Mouse (Mus musculus) kidney, embryonic 14.5 days (tissue): ENCODE data around the gene Enoph1. TPM values are rescaled to one million over a fixed set of nuclear protein-coding genes. Genes with fewer than 3 reads are reported as not detected.
A peak's percentile ranks its signal among the peaks of the same experiment; 100 is the strongest.

ENCODE experiments used
- ATAC-seq: fragments of 200-750 bp; cut with Nextera tagmentation; 2 replicates; pipeline ENCODE4 v1.8.0; 2017; ENCODE audit warnings: moderate number of reproducible peaks, mild to moderate bottlenecking, moderate TSS enrichment, moderate library complexity; ENCODE audit not compliant: low FRiP score, low TSS enrichment
- H3K27ac ChIP-seq: fragments of 300-500 bp; sonication (generic); 2 replicates; pipeline ENCODE4 v1.5.1; 2014; ENCODE audit warnings: low read depth, mild to moderate bottlenecking, low read length, moderate library complexity, mixed read lengths
- H3K27me3 ChIP-seq: fragments of 300-500 bp; sonication (generic); 2 replicates; pipeline ENCODE4 v1.6.1; 2014; ENCODE audit warnings: mild to moderate bottlenecking, low read length; ENCODE audit not compliant: control insufficient read depth, insufficient read depth
- H3K36me3 ChIP-seq: fragments of 300-500 bp; sonication (generic); 2 replicates; pipeline ENCODE4 v1.6.1; 2014; ENCODE audit warnings: low read length, mixed read lengths; ENCODE audit not compliant: control insufficient read depth, insufficient read depth
- H3K4me1 ChIP-seq: fragments of 300-500 bp; sonication (generic); 2 replicates; pipeline ENCODE4 v1.6.1; 2014; ENCODE audit warnings: low read length, mixed read lengths; ENCODE audit not compliant: control insufficient read depth, insufficient read depth
- H3K4me2 ChIP-seq: fragments of 300-500 bp; sonication (generic); replicated peaks from 2 replicates; pipeline ENCODE4 v1.6.1; 2014; ENCODE audit warnings: low read depth, mild to moderate bottlenecking, low read length
- H3K4me3 ChIP-seq: fragments of 300-500 bp; sonication (generic); 2 replicates; pipeline ENCODE4 v1.5.1; 2014; ENCODE audit warnings: mild to moderate bottlenecking, low read length
- H3K9ac ChIP-seq: fragments of 300-500 bp; sonication (generic); 2 replicates; pipeline ENCODE4 v1.6.1; 2014; ENCODE audit warnings: low read depth, mild to moderate bottlenecking, low read length, moderate library complexity
- H3K9me3 ChIP-seq: fragments of 300-500 bp; sonication (generic); 2 replicates; pipeline ENCODE4 v1.6.1; 2016; ENCODE audit warnings: low read length; ENCODE audit not compliant: control insufficient read depth
- WGBS: fragments of 180-500 bp; shearing (Covaris S2); extraction: QIAGEN DNeasy Blood & Tissue Kit; methylation state at CpG from one replicate; pipeline ENCODE4 v1.1.7; 2014; 5-methylcytosine and 5-hydroxymethylcytosine counted together
- polyA plus RNA-seq: library from polyadenylated mRNA; unstranded; fragments of >200 nt; fragmentation: Nextera tagmentation; extraction: Ambion mirVana; gene quantifications from 2 replicates; pipeline ENCODE4 v1.2.1, GENCODE M21; 2014

Enoph1 gene
- polyA plus RNA-seq, 1 experiment from 2014 or later: 51.8 TPM

- Histone ChIP-seq H3K4me2 (peak overlapping the region; percentile 86), H3K4me3 (peak overlapping the region; percentile 96)
Observed at GRCm38 (mm10) chr5:100036681-100037080, 3.1 kb upstream of the Enoph1 start.

GRCm38 (mm10) chr5:100037965-100038713, 1.6 kb upstream of the Enoph1 start:
- no peaks in the 10 kb centered on the region for H3K27me3 ChIP-seq
- peaks cover 5% of the 10 kb centered on the region; the same call in 1 of the 2 replicates for H3K4me1 ChIP-seq
- under 1% methylated on average over 45 of the region's 45 CpGs for WGBS
- peak overlapping the region; percentile 99 for H3K27ac ChIP-seq
- peak; percentile 24 for ATAC-seq
- no peaks in the 10 kb centered on the region for H3K9me3 ChIP-seq
- H3K4me3 ChIP-seq: peak overlapping the region; percentile 96
- H3K4me2 ChIP-seq: peak overlapping the region; percentile 86
- peak overlapping the region; percentile 98 for H3K9ac ChIP-seq
- H3K36me3 ChIP-seq: peaks cover 43% of the 10 kb centered on the region

More at GRCm38 (mm10) chr5:100036681-100037080, 3.1 kb upstream of the Enoph1 start:
- Histone ChIP-seq H3K27me3 (no peaks in the 10 kb centered on the region), H3K36me3 (peaks cover 57% of the 10 kb centered on the region), H3K4me1 (peaks cover 2% of the 10 kb centered on the region; the same call in 1 of the 2 replicates), H3K9me3 (no peaks in the 10 kb centered on the region), H3K27ac (no peak overlapping the region), H3K9ac (peak overlapping the region; percentile 98; the same call in 1 of the 2 replicates)
- no peak for ATAC-seq
- 12% methylated on average over 7 of the region's 7 CpGs for WGBS

GRCm38 (mm10) chr5:100038714-100039601, 827 bp upstream of the Enoph1 start:
- Histone ChIP-seq H3K4me3 (peak overlapping the region; percentile 96), H3K27me3 (no peaks in the 10 kb centered on the region), H3K4me2 (peak overlapping the region; percentile 87), H3K36me3 (peaks cover 35% of the 10 kb centered on the region), H3K4me1 (peaks cover 5% of the 10 kb centered on the region; the same call in 1 of the 2 replicates), H3K9me3 (no peaks in the 10 kb centered on the region), H3K27ac (peak overlapping the region; percentile 99), H3K9ac (peak overlapping the region; percentile 98)
- under 1% methylated on average over 99 of the region's 113 CpGs for WGBS
- ATAC-seq: peak; percentile 81

- peak overlapping the region; percentile 98 for H3K9ac ChIP-seq
- ATAC-seq: no peak
- H3K4me3 ChIP-seq: peak overlapping the region; percentile 96
- peak overlapping the region; percentile 87 for H3K4me2 ChIP-seq
- WGBS: under 1% methylated on average over 19 of the region's 19 CpGs
- H3K27me3 ChIP-seq: no peaks in the 10 kb centered on the region
- H3K36me3 ChIP-seq: peaks cover 21% of the 10 kb centered on the region
- peaks cover 5% of the 10 kb centered on the region; the same call in 1 of the 2 replicates for H3K4me1 ChIP-seq
- H3K9me3 ChIP-seq: no peaks in the 10 kb centered on the region
- H3K27ac ChIP-seq: peak overlapping the region; percentile 99; the same call in 1 of the 2 replicates
Observed at GRCm38 (mm10) chr5:100040281-100040784, 548 bp downstream of the Enoph1 start.

GRCm38 (mm10) chr5:100041272-100041671, 1.5 kb downstream of the Enoph1 start:
- H3K9ac ChIP-seq: no peak overlapping the region
- no peaks in the 10 kb centered on the region for H3K9me3 ChIP-seq
- peak overlapping the region; percentile 96; the same call in 1 of the 2 replicates for H3K4me3 ChIP-seq
- WGBS: 72% methylated on average over 4 of the region's 4 CpGs
- peaks cover 5% of the 10 kb centered on the region; the same call in 1 of the 2 replicates for H3K4me1 ChIP-seq
- H3K27ac ChIP-seq: no peak overlapping the region
- no peak for ATAC-seq
- no peaks in the 10 kb centered on the region for H3K27me3 ChIP-seq
- peaks cover 12% of the 10 kb centered on the region for H3K36me3 ChIP-seq
- no peak overlapping the region; the same call in 1 of the 2 replicates for H3K4me2 ChIP-seq

GRCm38 (mm10) chr5:100042467-100042866, 2.7 kb downstream of the Enoph1 start:
- no peak for ATAC-seq
- H3K27ac ChIP-seq: no peak overlapping the region
- no peak overlapping the region for H3K9ac ChIP-seq
- no peaks in the 10 kb centered on the region; the same call in 1 of the 2 replicates for H3K36me3 ChIP-seq
- no peak overlapping the region for H3K4me3 ChIP-seq
- H3K9me3 ChIP-seq: no peaks in the 10 kb centered on the region
- WGBS: 96% methylated on average over 8 of the region's 8 CpGs
- peaks cover 11% of the 10 kb centered on the region; the same call in 1 of the 2 replicates for H3K4me1 ChIP-seq
- H3K27me3 ChIP-seq: no peaks in the 10 kb centered on the region
- no peak overlapping the region for H3K4me2 ChIP-seq

- H3K4me2 ChIP-seq: no peak overlapping the region
- WGBS: 91% methylated on average over 5 of the region's 5 CpGs
Observed at GRCm38 (mm10) chr5:100043361-100043760, 3.6 kb downstream of the Enoph1 start.

DNA sequence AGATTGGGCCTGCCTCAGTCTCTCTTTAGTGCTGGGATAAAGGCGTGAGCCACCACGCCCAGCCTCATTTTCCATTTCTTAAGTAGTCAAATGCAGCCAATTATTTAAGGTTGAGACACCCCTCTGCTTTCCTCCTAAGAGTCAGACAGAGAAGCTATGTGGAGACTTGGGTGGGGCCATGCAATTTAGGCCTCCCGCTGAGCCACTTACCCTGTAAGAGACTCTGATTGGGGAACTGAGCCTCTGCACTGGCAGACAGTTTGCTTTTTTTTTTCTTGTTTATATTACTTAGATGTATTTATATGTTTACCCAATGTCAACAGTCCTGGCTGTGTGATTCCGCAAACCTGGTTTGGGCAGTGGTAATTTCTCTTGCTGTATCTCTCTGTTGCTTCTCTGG, 4.2 kb downstream of the Enoph1 start:
- peaks cover 15% of the 10 kb centered on the region; the same call in 1 of the 2 replicates for H3K4me1 ChIP-seq
- 82% methylated on average over 4 of the region's 4 CpGs for WGBS
- no peak overlapping the region for H3K9ac ChIP-seq
- no peak for ATAC-seq
- no peaks in the 10 kb centered on the region for H3K9me3 ChIP-seq
- no peaks in the 10 kb centered on the region for H3K27me3 ChIP-seq
- no peaks in the 10 kb centered on the region for H3K36me3 ChIP-seq
- no peak overlapping the region for H3K4me3 ChIP-seq
- no peak overlapping the region for H3K27ac ChIP-seq
- no peak overlapping the region for H3K4me2 ChIP-seq

More at GRCm38 (mm10) chr5:100043361-100043760, 3.6 kb downstream of the Enoph1 start:
- Histone ChIP-seq H3K4me1 (peaks cover 15% of the 10 kb centered on the region; the same call in 1 of the 2 replicates), H3K27me3 (no peaks in the 10 kb centered on the region), H3K9me3 (no peaks in the 10 kb centered on the region), H3K9ac (no peak overlapping the region), H3K27ac (no peak overlapping the region), H3K36me3 (no peaks in the 10 kb centered on the region), H3K4me3 (no peak overlapping the region)
- ATAC-seq: no peak
